Mouse (Mus musculus): ENCODE measurements at regions not wholly inside any gene's neighbourhood (a gene's known extent, or its start where the extent isn't known, plus 50 kb on each side); places are given as distances from the start of the nearest gene placed in this dataset.

DNA sequence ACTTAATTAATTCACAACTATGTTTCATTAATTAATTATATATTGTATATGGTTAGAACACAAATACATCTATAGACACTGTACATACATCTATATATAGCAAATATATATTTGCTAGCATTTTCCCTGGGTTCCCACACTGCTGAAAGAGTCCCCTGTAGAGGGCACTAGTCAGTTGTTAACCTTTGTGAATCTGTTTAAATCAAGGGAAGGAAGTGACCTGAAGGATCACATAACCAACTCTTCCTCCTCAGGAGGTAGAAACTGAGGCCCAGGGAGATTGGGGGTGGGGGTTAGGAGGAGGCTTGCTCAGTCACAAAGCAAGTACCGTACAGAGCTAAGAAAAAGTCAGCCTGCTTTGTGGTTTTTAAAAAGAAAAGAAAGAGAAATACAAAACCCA is 258.1 kb downstream of the Pik3r1 start:
- peaks cover 5% of the 10 kb centered on the region; the same call in 1 of the 2 replicates for H3K27me3 ChIP-seq (ENCODE audit: insufficient read depth, low read length)
- no peaks in the 10 kb centered on the region for H3K36me3 ChIP-seq (replicated peaks)
- ATAC-seq (ENCODE audit: extremely low read depth, insufficient number of reproducible peaks, low FRiP score, poor library complexity, severe bottlenecking) (no peak), DNase-seq (ENCODE audit: low spot score) (no peak)
- H3K4me3 ChIP-seq (ENCODE audit: low read depth, low read length): no peak overlapping the region
- H3K9me3 ChIP-seq (replicated peaks): no peaks in the 10 kb centered on the region
- TF ChIP-seq CTCF (IDR thresholded peaks at IDR 0.05; ENCODE audit: low read depth, low read length) (no peak), TAL1 (conservative IDR thresholded peaks at IDR 0.05; ENCODE audit: low read depth, low read length) (no peak)
- no peaks in the 10 kb centered on the region for H3K4me1 ChIP-seq (ENCODE audit: insufficient read depth, low read depth, low read length)

DNA sequence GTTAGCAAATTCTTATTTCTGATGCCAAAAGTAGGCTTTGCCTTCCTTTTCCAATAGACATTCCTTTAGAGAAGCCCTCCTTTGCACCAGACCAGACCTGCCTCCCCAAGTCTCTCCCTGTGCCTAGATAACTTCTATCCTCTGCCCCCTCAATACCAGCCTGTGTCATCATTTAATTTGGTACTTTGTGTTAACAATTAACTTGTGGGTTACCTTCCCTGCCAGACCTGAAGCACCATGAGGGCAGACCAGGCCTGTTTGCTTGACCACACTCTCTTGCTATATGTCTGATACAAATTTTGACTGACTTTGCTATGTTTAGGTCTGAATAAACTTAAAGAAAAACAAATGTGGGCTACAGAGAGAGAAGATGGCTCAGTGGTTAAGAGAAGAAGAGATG is 259.7 kb downstream of the Pik3r1 start:
- Histone ChIP-seq H3K4me3 (ENCODE audit: low read depth, low read length) (no peak overlapping the region), H3K9me3 (replicated peaks) (no peaks in the 10 kb centered on the region), H3K36me3 (replicated peaks) (no peaks in the 10 kb centered on the region), H3K27me3 (ENCODE audit: insufficient read depth, low read length) (peaks cover 5% of the 10 kb centered on the region; the same call in 1 of the 2 replicates), H3K4me1 (ENCODE audit: insufficient read depth, low read depth, low read length) (no peaks in the 10 kb centered on the region)
- ATAC-seq (ENCODE audit: extremely low read depth, insufficient number of reproducible peaks, low FRiP score, poor library complexity, severe bottlenecking) (no peak), DNase-seq (ENCODE audit: low spot score) (no peak)
- no peak for TF ChIP-seq POLR2AphosphoS5 (IDR thresholded peaks at IDR 0.05; ENCODE audit: insufficient replicate concordance, low read depth, low read length)
- TF ChIP-seq GATA2 (IDR thresholded peaks at IDR 0.05; ENCODE audit: borderline replicate concordance, low read depth, low read length): no peak
- TF ChIP-seq GATA1 (IDR thresholded peaks at IDR 0.05; ENCODE audit: borderline replicate concordance, low read length): no peak
- no peak for TF ChIP-seq TAL1 (conservative IDR thresholded peaks at IDR 0.05; ENCODE audit: low read depth, low read length)
- no peak for TF ChIP-seq CTCF (IDR thresholded peaks at IDR 0.05; ENCODE audit: low read depth, low read length)

DNA sequence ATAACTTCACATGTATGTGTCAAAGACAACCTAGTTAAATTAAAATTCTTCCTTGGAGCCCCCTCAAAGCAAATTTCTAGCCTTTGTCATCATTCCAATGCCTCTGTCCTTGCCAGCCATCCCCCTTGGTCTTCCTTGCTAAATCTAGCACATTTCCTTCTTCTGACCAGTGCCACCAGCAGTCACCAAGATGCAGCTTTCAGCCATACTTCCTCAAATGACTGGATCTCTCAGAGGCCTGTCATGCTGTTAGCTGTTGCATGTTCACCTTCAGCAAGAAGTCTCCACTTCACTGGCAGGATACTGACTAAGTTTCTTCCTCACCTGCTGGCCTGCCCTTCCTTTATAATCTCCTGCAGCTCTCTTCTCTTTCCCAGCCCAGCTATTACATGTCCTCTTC is 261.3 kb downstream of the Pik3r1 start:
- ATAC-seq (ENCODE audit: extremely low read depth, insufficient number of reproducible peaks, low FRiP score, poor library complexity, severe bottlenecking): no peak
- TF ChIP-seq POLR2AphosphoS5 (IDR thresholded peaks at IDR 0.05; ENCODE audit: insufficient replicate concordance, low read depth, low read length): no peak
- TF ChIP-seq CTCF (IDR thresholded peaks at IDR 0.05; ENCODE audit: low read depth, low read length): no peak
- TF ChIP-seq GATA2 (IDR thresholded peaks at IDR 0.05; ENCODE audit: borderline replicate concordance, low read depth, low read length): no peak
- no peak for TF ChIP-seq GATA1 (IDR thresholded peaks at IDR 0.05; ENCODE audit: borderline replicate concordance, low read length)
- no peak for TF ChIP-seq TAL1 (conservative IDR thresholded peaks at IDR 0.05; ENCODE audit: low read depth, low read length)
- peaks cover 15% of the 10 kb centered on the region for H3K27me3 ChIP-seq (ENCODE audit: insufficient read depth, low read length)

DNA sequence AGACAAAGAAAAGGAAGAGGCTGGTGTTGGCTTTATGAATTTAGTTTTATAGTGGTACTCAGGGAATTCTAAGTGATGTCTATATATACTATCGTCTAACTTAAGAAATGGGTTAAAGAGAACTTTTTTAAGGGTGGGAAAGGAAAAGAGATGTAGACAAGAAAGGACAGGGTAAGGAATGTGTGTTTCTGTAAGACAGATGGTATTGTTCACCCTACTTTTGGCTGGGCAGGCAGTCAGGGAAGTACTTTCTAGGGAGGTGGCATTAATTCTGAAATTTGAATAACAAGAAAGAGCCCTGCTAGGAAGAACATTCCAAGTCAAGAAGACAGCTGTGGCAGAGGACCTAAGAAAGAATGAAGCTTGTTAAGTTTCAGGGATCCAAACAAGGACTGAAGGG is 263.0 kb downstream of the Pik3r1 start:
- TF ChIP-seq POLR2AphosphoS5 (IDR thresholded peaks at IDR 0.05; ENCODE audit: insufficient replicate concordance, low read depth, low read length): no peak
- TF ChIP-seq GATA1 (IDR thresholded peaks at IDR 0.05; ENCODE audit: borderline replicate concordance, low read length): no peak
- no peak for TF ChIP-seq GATA2 (IDR thresholded peaks at IDR 0.05; ENCODE audit: borderline replicate concordance, low read depth, low read length)
- no peak for TF ChIP-seq CTCF (IDR thresholded peaks at IDR 0.05; ENCODE audit: low read depth, low read length)
- no peak for TF ChIP-seq TAL1 (conservative IDR thresholded peaks at IDR 0.05; ENCODE audit: low read depth, low read length)

More for the DNA sequence above, 261.3 kb downstream of the Pik3r1 start:
- Histone ChIP-seq H3K36me3 (replicated peaks) (no peaks in the 10 kb centered on the region), H3K4me3 (ENCODE audit: low read depth, low read length) (no peak overlapping the region), H3K9me3 (replicated peaks) (no peaks in the 10 kb centered on the region), H3K4me1 (ENCODE audit: insufficient read depth, low read depth, low read length) (no peaks in the 10 kb centered on the region)
- no peak for DNase-seq (ENCODE audit: low spot score)

DNA sequence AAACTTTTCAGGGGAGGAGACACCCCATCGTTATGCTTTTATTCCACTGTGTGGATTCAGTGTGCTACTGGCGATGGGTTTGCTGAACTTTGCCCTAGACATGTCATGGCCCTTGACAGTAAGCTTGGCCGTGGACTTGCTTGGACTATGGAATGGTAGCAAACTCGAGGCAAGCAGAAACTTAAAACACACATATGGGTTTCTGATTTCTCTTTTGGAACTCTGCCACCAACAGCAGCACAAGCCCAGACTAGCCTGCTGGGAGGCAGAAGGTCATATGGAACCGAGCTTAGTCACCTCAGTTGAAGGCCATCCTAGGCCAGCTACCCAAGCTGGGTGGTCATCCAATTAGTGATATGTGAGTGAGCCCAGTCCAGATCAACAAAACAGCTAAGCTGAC is 263.8 kb downstream of the Pik3r1 start:
- no peaks in the 10 kb centered on the region for H3K4me1 ChIP-seq (ENCODE audit: insufficient read depth, low read depth, low read length)
- TF ChIP-seq POLR2AphosphoS5 (IDR thresholded peaks at IDR 0.05; ENCODE audit: insufficient replicate concordance, low read depth, low read length) (no peak), GATA2 (IDR thresholded peaks at IDR 0.05; ENCODE audit: borderline replicate concordance, low read depth, low read length) (no peak), CTCF (IDR thresholded peaks at IDR 0.05; ENCODE audit: low read depth, low read length) (no peak), TAL1 (conservative IDR thresholded peaks at IDR 0.05; ENCODE audit: low read depth, low read length) (no peak)
- no peaks in the 10 kb centered on the region for H3K9me3 ChIP-seq (replicated peaks)
- DNase-seq (ENCODE audit: low spot score) (no peak), ATAC-seq (ENCODE audit: extremely low read depth, insufficient number of reproducible peaks, low FRiP score, poor library complexity, severe bottlenecking) (no peak)
- no peak overlapping the region for H3K4me3 ChIP-seq (ENCODE audit: low read depth, low read length)
- H3K27me3 ChIP-seq (ENCODE audit: insufficient read depth, low read length): peaks cover 11% of the 10 kb centered on the region; the same call in 1 of the 2 replicates
- H3K36me3 ChIP-seq (replicated peaks): no peaks in the 10 kb centered on the region

More for the DNA sequence above, 263.0 kb downstream of the Pik3r1 start:
- DNase-seq (ENCODE audit: low spot score): no peak
- H3K36me3 ChIP-seq (replicated peaks): no peaks in the 10 kb centered on the region
- H3K4me3 ChIP-seq (ENCODE audit: low read depth, low read length): no peak overlapping the region
- no peaks in the 10 kb centered on the region for H3K4me1 ChIP-seq (ENCODE audit: insufficient read depth, low read depth, low read length)
- peaks cover 13% of the 10 kb centered on the region; the same call in 1 of the 2 replicates for H3K27me3 ChIP-seq (ENCODE audit: insufficient read depth, low read length)
- no peak for ATAC-seq (ENCODE audit: extremely low read depth, insufficient number of reproducible peaks, low FRiP score, poor library complexity, severe bottlenecking)
- H3K9me3 ChIP-seq (replicated peaks): no peaks in the 10 kb centered on the region

DNA sequence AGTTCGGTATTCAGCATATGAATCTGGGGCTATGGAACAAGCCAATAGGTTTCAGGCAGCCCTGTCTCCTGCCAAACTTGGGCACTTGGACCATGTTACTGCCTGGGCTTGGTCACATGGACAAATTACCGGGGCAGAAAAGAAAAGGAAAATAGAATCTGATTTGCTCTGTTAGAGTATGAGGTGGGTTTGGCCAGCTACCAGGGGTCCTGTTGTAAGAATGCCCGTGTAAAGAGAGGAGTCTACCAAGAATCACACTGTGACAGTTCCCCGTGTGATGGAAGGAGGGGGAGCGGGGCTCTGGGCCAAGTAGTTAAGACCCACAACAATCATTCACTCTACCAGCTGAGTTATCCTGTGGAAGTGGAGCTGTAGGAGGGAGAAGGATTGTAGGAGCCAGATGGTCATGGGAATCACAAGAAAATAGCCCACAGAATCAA is 266.2 kb downstream of the Pik3r1 start:
- ATAC-seq (ENCODE audit: extremely low read depth, insufficient number of reproducible peaks, low FRiP score, poor library complexity, severe bottlenecking) (no peak), DNase-seq (ENCODE audit: low spot score) (no peak)
- H3K9me3 ChIP-seq (replicated peaks): no peaks in the 10 kb centered on the region
- no peak for TF ChIP-seq POLR2AphosphoS5 (IDR thresholded peaks at IDR 0.05; ENCODE audit: insufficient replicate concordance, low read depth, low read length)
- no peak for TF ChIP-seq CTCF (IDR thresholded peaks at IDR 0.05; ENCODE audit: low read depth, low read length)
- TF ChIP-seq GATA2 (IDR thresholded peaks at IDR 0.05; ENCODE audit: borderline replicate concordance, low read depth, low read length): no peak
- no peak for TF ChIP-seq GATA1 (IDR thresholded peaks at IDR 0.05; ENCODE audit: borderline replicate concordance, low read length)
- TF ChIP-seq TAL1 (conservative IDR thresholded peaks at IDR 0.05; ENCODE audit: low read depth, low read length): no peak
- peaks cover 11% of the 10 kb centered on the region; the same call in 1 of the 2 replicates for H3K27me3 ChIP-seq (ENCODE audit: insufficient read depth, low read length)
- H3K4me3 ChIP-seq (ENCODE audit: low read depth, low read length): no peak overlapping the region
- H3K4me1 ChIP-seq (ENCODE audit: insufficient read depth, low read depth, low read length): no peaks in the 10 kb centered on the region
- no peaks in the 10 kb centered on the region for H3K36me3 ChIP-seq (replicated peaks)

Data from G1E (cell line).